Mouse (Mus musculus) limb, embryonic 11.5 days (tissue): Measurements from ENCODE around the gene Mepce. TPM values are rescaled to one million over a fixed set of nuclear protein-coding genes. Genes with fewer than 3 reads are reported as not detected.

ENCODE experiments used
- ATAC-seq: fragments of 200-750 bp; cut with Nextera tagmentation; 2 replicates; pipeline ENCODE4 v1.8.0; 2017; ENCODE audit warnings: low read depth; ENCODE audit not compliant: insufficient number of reproducible peaks, low FRiP score, low TSS enrichment
- DNase-seq: peaks from one replicate; pipeline ENCODE4 v3.0.0-alpha.2; 2015; ENCODE audit warnings: low spot score
- H3K27ac ChIP-seq: fragments of 300-500 bp; sonication (generic); replicated peaks from 2 replicates; pipeline ENCODE4 v1.5.1; 2014; ENCODE audit warnings: low read depth, mild to moderate bottlenecking, low read length
- H3K27me3 ChIP-seq: fragments of 300-500 bp; sonication (generic); 2 replicates; pipeline ENCODE4 v1.6.1; 2014; ENCODE audit warnings: mild to moderate bottlenecking, low read length, mixed read lengths; ENCODE audit not compliant: control insufficient read depth, insufficient read depth
- H3K36me3 ChIP-seq: fragments of 300-500 bp; sonication (generic); 2 replicates; pipeline ENCODE4 v1.6.1; 2014; ENCODE audit warnings: mild to moderate bottlenecking, low read length, moderate library complexity, mixed read lengths; ENCODE audit not compliant: control insufficient read depth, insufficient read depth
- H3K4me1 ChIP-seq: fragments of 300-500 bp; sonication (generic); 2 replicates; pipeline ENCODE4 v1.6.1; 2014; ENCODE audit warnings: low read length, mixed read lengths; ENCODE audit not compliant: control insufficient read depth, insufficient read depth
- H3K4me2 ChIP-seq: fragments of 300-500 bp; sonication (generic); 2 replicates; pipeline ENCODE4 v1.6.1; 2014; ENCODE audit warnings: low read depth, mild to moderate bottlenecking, moderate library complexity; ENCODE audit not compliant: severe bottlenecking
- H3K4me3 ChIP-seq: fragments of 300-500 bp; sonication (generic); 2 replicates; pipeline ENCODE4 v1.5.1; 2014; ENCODE audit warnings: low read depth, low read length
- H3K9ac ChIP-seq: fragments of 300-500 bp; sonication (generic); 2 replicates; pipeline ENCODE4 v1.6.1; 2014; ENCODE audit warnings: mild to moderate bottlenecking, low read length
- H3K9me3 ChIP-seq: fragments of 300-500 bp; sonication (generic); 2 replicates; pipeline ENCODE4 v1.6.1; 2016; ENCODE audit warnings: low read length; ENCODE audit not compliant: control insufficient read depth
- WGBS: fragments of 180-500 bp; shearing (Covaris S2); extraction: QIAGEN DNeasy Blood & Tissue Kit; methylation state at CpG from one replicate; pipeline ENCODE4 v1.1.7; 2014; 5-methylcytosine and 5-hydroxymethylcytosine counted together
- polyA plus RNA-seq: library from polyadenylated mRNA; unstranded; fragments of >200 nt; fragmentation: Nextera tagmentation; extraction: Ambion mirVana; gene quantifications from 2 replicates; pipeline ENCODE4 v1.2.1, GENCODE M21; 2014

Gene Mepce
- polyA plus RNA-seq, 1 experiment from 2014 or later: 12.0 TPM

DNA sequence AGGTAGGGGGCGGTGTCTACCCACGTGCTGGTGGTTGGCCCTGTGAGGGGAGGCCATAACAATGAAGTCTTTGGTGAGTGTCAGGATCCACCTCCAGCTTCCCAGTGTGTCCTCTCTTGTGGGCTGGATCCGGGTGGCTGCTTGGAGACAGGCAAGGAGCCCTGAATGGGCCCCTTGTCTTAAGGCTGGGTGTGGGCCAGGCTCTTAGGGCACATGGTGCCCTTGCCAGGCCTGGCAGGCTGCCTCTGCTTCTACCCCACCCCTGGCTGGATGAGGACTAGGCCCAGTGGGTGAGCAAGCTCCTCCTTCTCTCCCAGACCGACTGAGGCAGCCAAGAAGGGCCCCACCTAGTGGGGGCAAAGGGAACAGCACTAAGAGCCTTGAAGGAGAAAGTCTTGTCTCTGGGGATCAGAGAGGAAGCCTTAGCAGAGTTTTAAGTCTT, 27.5 kb downstream of the Mepce start:
- Histone ChIP-seq H3K9ac (no peak overlapping the region), H3K4me3 (no peak overlapping the region), H3K4me2 (no peak overlapping the region), H3K27ac (0 out of 2 replicates have a peak overlapping the region, but pooled peaks have one; percentile 6), H3K9me3 (no peaks in the 10 kb centered on the region), H3K36me3 (peaks cover 17% of the 10 kb centered on the region; the same call in 1 of the 2 replicates), H3K4me1 (no peaks in the 10 kb centered on the region), H3K27me3 (no peaks in the 10 kb centered on the region)
- peak; percentile 76 for DNase-seq
- ATAC-seq: no peak
- 40% methylated on average over 4 of the region's 4 CpGs for WGBS

DNA sequence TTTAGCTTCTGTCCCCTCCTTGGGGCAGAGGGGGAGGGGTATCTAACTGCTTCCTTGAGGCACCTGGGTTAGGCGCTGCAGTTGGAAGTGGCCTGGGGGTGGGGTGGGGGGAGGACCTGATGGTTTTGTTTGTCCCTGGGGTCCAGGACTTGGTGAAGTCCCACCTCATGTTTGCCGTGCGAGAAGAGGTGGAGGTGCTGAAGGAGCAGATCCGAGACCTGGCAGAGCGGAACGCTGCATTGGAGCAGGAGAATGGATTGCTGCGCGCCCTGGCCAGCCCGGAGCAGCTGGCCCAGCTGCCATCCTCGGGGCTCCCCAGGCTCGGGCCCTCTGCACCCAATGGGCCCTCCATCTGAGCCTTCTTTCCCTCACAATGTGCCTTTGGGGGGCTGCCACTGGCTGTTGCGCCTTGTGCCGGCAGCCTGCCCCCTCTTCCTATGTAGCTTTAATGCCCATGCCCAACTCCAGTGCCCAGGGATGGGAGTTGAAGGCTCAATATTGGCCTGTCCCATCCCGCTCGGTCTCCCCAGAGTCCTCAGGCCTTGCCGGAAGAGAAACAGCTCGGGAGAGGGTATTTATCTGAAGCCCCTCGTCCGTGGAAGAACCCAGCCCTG, 28.4 kb downstream of the Mepce start:
- Histone ChIP-seq H3K4me1 (no peaks in the 10 kb centered on the region), H3K27me3 (no peaks in the 10 kb centered on the region), H3K9me3 (no peaks in the 10 kb centered on the region), H3K4me3 (no peak overlapping the region), H3K27ac (no peak overlapping the region), H3K9ac (no peak overlapping the region), H3K36me3 (peaks cover 17% of the 10 kb centered on the region; the same call in 1 of the 2 replicates), H3K4me2 (no peak overlapping the region)
- DNase-seq (no peak), ATAC-seq (no peak)
- WGBS: 94% methylated on average over 19 of the region's 19 CpGs

DNA sequence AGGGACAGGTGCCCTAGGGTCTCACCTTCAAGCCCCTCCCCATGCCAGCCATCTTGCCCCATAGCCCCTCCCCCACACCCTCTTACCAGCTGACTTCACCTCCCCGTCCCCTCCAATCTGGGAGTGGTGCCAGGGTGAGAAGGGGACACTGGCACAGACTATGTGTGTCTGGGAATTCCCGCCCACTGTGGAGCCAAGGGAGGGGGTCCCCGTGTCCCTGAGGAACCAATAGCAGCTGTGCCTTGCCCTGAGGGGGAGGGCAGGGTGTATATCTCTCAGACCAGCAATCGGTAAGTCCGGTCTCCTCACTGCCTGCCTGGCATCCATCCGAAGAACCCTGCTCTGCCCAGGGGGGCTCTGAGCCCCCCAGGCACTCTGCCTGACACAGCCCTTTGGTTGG, 29.6 kb downstream of the Mepce start:
- H3K9me3 ChIP-seq: no peaks in the 10 kb centered on the region
- no peak overlapping the region for H3K4me3 ChIP-seq
- DNase-seq (no peak), ATAC-seq (no peak)
- no peak overlapping the region for H3K27ac ChIP-seq
- 87% methylated on average over 6 of the region's 6 CpGs for WGBS
- H3K4me2 ChIP-seq: no peak overlapping the region
- no peak overlapping the region for H3K9ac ChIP-seq
- no peaks in the 10 kb centered on the region for H3K27me3 ChIP-seq
- no peaks in the 10 kb centered on the region for H3K4me1 ChIP-seq
- peaks cover 19% of the 10 kb centered on the region for H3K36me3 ChIP-seq

DNA sequence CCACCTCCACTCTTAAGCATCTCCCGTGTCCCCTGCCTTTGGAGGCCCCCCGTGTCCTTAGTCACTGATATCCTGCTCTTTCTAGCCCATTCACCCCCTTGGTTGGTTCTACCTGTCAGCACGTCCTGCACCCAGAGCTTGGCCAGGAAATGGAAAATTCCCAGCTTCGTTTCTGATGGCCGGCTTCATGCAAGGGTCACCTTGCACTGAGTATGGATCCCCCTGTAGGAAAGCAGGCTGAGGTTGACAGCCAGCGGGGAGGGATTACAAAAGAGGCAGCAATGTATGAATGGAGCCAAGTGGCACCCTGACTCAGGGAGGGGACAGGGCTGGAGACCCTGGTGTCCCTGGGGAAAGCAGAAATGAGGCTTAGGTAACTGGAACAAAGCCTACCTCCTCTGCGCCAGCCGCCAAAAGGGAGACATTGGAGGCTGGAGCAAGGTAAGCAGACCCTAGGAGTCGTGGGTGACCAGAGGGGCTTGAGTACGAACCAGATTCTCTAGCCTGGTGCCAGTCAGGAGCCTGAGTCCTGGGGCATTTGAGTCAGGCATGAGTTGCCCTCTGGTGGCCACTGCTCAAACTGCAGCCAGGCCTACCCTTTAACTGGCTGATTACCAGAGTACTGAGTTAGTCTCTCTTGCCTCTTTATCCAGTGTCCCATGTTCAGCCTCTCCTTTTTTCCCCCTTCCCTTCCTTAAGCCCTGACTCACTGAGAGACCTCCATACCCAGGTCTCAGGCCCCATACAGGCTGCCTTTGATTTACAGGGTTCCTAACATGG, 30.4 kb downstream of the Mepce start:
- Histone ChIP-seq H3K4me1 (no peaks in the 10 kb centered on the region), H3K27ac (no peak overlapping the region), H3K4me2 (no peak overlapping the region), H3K36me3 (peaks cover 21% of the 10 kb centered on the region), H3K4me3 (no peak overlapping the region), H3K9ac (no peak overlapping the region), H3K27me3 (no peaks in the 10 kb centered on the region), H3K9me3 (no peaks in the 10 kb centered on the region)
- peak; percentile 93 for DNase-seq
- ATAC-seq: no peak
- 46% methylated on average over 10 of the region's 10 CpGs for WGBS

DNA sequence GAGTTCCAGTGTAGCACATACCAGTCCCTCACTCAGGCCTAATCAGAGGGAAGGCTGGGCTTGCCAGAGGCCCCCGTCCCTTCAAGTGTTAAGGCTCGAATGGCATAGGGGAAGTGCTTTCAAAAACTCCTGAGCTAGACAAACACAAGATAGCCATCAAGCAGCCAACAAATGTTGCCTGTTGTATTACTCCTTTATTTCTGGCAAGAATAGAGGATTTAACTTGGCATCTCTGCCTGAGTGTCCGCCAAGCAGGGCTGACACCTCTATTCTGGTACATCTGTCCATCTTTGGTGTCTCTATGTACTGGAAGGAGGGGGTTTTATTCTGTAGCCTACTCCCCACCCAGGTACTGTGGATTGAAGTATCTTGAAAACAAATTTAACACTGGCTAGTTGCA, 31.3 kb downstream of the Mepce start:
- Histone ChIP-seq H3K9me3 (no peaks in the 10 kb centered on the region), H3K36me3 (peaks cover 26% of the 10 kb centered on the region), H3K4me3 (no peak overlapping the region), H3K4me1 (no peaks in the 10 kb centered on the region), H3K9ac (no peak overlapping the region), H3K4me2 (no peak overlapping the region), H3K27ac (no peak overlapping the region), H3K27me3 (no peaks in the 10 kb centered on the region)
- ATAC-seq (no peak), DNase-seq (no peak)
- WGBS: 86% methylated on average over 3 of the region's 3 CpGs

DNA sequence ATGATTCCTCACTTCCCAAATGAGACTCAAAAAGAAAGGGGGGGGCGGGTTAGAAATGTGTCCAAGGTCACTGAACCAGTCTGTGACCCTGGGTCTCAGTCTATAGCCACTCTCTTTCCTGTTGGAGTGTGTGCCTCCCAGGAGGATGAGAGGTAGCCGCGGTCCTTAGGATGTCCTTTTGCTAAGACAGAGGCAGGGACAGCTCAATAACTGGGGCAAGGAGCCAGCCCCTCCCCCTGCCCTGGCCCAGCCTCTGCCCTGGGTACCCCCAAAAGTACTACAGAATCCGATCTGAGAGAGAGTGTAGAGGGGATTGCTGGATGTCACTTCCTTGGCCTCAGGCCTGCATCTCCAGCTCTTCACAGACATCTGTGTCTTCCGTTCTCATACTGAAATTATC, 32.0 kb downstream of the Mepce start:
- Histone ChIP-seq H3K27ac (no peak overlapping the region), H3K36me3 (peaks cover 27% of the 10 kb centered on the region), H3K4me3 (no peak overlapping the region), H3K9ac (no peak overlapping the region), H3K27me3 (no peaks in the 10 kb centered on the region), H3K9me3 (no peaks in the 10 kb centered on the region), H3K4me2 (no peak overlapping the region), H3K4me1 (no peaks in the 10 kb centered on the region)
- 86% methylated on average over 5 of the region's 5 CpGs for WGBS
- no peak for ATAC-seq
- DNase-seq: no peak

DNA sequence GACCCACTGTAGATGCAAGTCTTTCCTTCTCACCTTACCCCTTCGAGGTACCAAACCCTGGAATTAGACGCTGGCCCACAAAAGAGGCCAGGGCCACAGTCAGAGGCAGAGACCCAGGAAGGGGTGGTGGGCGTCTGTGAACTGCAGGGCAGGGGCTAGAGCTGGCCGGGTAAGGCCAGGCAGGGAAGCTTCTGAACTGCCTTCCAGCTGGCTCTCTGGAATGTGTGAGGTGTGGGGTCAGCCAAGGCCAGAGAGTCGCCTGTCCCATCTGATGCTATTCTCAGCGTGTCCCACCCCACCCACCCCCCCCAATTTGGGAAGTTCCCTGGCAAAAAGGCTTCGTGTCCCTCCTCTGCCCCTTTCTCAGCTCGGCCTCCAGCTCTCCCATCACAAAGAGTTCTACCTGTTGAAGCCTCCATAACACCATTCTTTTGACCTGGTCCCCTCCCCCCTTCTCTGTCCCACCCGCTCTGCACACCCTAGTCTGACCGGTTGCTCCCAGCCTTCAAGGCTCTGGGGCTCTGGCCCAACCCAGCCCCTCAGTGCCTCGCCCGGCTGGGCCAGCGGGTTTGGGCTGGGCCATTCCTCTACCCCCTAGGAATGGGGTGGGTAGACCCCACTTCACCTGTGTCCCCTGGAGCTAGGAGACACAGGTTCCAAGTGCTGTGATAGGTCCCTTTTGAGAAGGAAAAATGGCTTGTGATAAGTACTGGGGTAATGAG, 34.2 kb downstream of the Mepce start:
- Histone ChIP-seq H3K27ac (no peak overlapping the region), H3K9ac (no peak overlapping the region), H3K27me3 (no peaks in the 10 kb centered on the region), H3K4me2 (no peak overlapping the region), H3K4me1 (peaks cover 12% of the 10 kb centered on the region), H3K36me3 (peaks cover 19% of the 10 kb centered on the region), H3K9me3 (no peaks in the 10 kb centered on the region), H3K4me3 (no peak overlapping the region)
- no peak for DNase-seq
- 75% methylated on average over 12 of the region's 13 CpGs for WGBS
- ATAC-seq: no peak

DNA sequence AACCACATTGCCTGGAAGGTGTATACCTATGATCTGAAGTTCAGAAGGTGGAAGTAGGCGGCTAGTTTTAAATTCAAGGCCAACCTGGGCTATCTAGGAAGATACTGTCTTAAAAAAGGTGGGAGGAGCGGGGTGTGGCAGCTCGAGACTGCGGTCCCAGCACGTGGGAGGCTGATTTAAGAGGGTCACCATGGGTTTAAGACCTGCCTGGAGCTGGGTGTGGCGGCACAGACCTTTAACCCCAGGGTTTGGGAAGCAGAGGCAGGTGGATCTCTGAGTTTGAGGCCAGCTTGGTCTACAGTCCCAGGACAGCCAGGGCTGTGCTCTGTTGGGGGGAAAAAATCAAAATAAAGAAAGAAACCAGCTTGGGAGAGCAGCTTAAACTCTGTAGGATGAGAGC, 35.5 kb downstream of the Mepce start:
- Histone ChIP-seq H3K9me3 (no peaks in the 10 kb centered on the region), H3K27me3 (no peaks in the 10 kb centered on the region), H3K4me2 (no peak overlapping the region), H3K9ac (no peak overlapping the region), H3K27ac (no peak overlapping the region), H3K4me3 (no peak overlapping the region), H3K4me1 (peaks cover 23% of the 10 kb centered on the region), H3K36me3 (peaks cover 15% of the 10 kb centered on the region)
- DNase-seq (no peak), ATAC-seq (no peak)
- WGBS: 88% methylated on average over 6 of the region's 6 CpGs
